Mouse (Mus musculus): ENCODE results near the gene Ssc4d.

GRCm38 (mm10) chr5:135911633-135912220 is 62.6 kb downstream of the Ssc4d start:
- TF ChIP-seq CTCF (IDR thresholded peaks at IDR 0.05; ENCODE audit: low read depth, low read length) (no peak), EP300 (IDR thresholded peaks at IDR 0.05; ENCODE audit: insufficient read depth, low read depth, low read length) (no peak), POLR2A (IDR thresholded peaks at IDR 0.05; ENCODE audit: insufficient read depth, low read length) (no peak)
